10 mouse cellular contexts compared by ENCODE assay signal in the genomic region with DNA sequence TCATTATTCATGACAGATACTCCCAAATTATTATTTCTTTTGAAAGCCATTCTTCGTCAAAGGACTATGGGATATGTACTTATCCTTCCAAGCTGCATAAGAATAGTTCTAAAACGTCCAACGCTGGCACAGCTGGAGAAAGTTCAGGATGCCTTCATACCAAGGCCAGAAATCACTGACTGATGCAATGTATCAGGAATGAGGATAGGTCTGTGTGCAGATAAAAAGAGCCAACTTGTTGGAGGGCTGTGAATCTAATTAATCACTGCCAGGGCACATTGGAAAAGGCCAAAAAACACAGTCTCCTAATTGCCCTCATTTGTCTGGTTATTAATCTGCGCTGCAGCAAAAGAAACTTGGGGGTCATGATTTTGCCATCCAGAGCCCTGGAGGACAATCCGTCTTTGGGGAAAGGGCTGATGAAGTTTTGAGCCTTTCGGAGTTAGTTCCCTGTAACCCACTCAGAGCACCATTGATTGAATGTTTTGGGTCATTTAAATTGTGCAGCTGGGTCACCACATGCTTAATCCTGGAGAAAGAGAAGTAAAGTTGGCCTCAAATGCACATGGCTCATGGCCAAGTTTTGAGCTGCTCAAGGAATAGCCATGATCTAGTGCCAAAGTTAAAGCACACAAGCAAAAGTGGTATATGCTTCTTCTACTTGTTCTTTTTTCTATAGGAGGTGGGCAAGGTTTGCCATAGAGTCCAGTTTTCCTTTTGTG.
DNase-seq lines count a peak whose midpoint lies in the region; ATAC-seq lines count a peak whose summit lies in the region.
"Had no signal": no experiment of that assay in that cellular context is flagged by ENCODE, and none has a peak within 500 bp of the region (broad histone marks: within the 10 kb centered on the region; RNA-seq: fewer than 3 reads in every experiment).

No protein-coding gene starts in this region.

- 64% methylated on average over 6 of the region's 6 CpGs for WGBS in embryonic facial prominence, embryonic 14.5 days
- WGBS in embryonic facial prominence, embryonic 10.5 days, result 84% methylated on average over 6 of the region's 6 CpGs
- 53% methylated on average over 6 of the region's 6 CpGs for WGBS in limb, embryonic 15.5 days
- WGBS in intestine, embryonic 15.5 days, result 61% methylated on average over 6 of the region's 6 CpGs
- 72% methylated on average over 6 of the region's 6 CpGs for WGBS in neural tube, embryonic 15.5 days

- no peak overlapping the region; the same call in 1 of the 2 replicates for H3K27ac ChIP-seq in embryonic facial prominence, embryonic 14.5 days (replicated peaks; ENCODE audit: low read depth, low read length)
- no peak overlapping the region for H3K27ac ChIP-seq in embryonic facial prominence, embryonic 10.5 days (replicated peaks)
- H3K27ac ChIP-seq in limb, embryonic 15.5 days, result peak overlapping the region; percentile 17; the same call in 1 of the 2 replicates
- H3K27ac ChIP-seq in intestine, embryonic 15.5 days, result no peak overlapping the region
- H3K27ac ChIP-seq in neural tube, embryonic 15.5 days (replicated peaks), result no peak overlapping the region

- peak; percentile 84 for DNase-seq in embryonic facial prominence, embryonic 14.5 days (ENCODE audit: low spot score)
- DNase-seq in embryonic facial prominence, embryonic 10.5 days (ENCODE audit: low spot score), result no peak
- DNase-seq in kidney, postnatal 10 days, result peak; percentile 50
- DNase-seq in kidney, adult 11 months, result no peak
- peak; percentile 31 for DNase-seq in NIH3T3 (ENCODE audit: low read depth)
- DNase-seq: cerebellum, adult 9-11 months had no signal

- H3K4me1 ChIP-seq in embryonic facial prominence, embryonic 14.5 days (ENCODE audit: control insufficient read depth, insufficient read depth, low read length), result peaks cover 10% of the 10 kb centered on the region; the same call in 1 of the 2 replicates
- no peaks in the 10 kb centered on the region for H3K4me1 ChIP-seq in embryonic facial prominence, embryonic 10.5 days
- peaks cover 8% of the 10 kb centered on the region for H3K4me1 ChIP-seq in limb, embryonic 15.5 days
- H3K4me1 ChIP-seq in intestine, embryonic 15.5 days (replicated peaks), result no peaks in the 10 kb centered on the region
- no peaks in the 10 kb centered on the region for H3K4me1 ChIP-seq in neural tube, embryonic 15.5 days

- no peak overlapping the region for H3K9ac ChIP-seq in embryonic facial prominence, embryonic 14.5 days (ENCODE audit: low read depth, low read length)
- H3K9ac ChIP-seq in limb, embryonic 15.5 days, result no peak overlapping the region
- H3K9ac ChIP-seq in intestine, embryonic 15.5 days, result no peak overlapping the region
- no peak overlapping the region for H3K9ac ChIP-seq in neural tube, embryonic 15.5 days (replicated peaks)

- no peaks in the 10 kb centered on the region for H3K9me3 ChIP-seq in embryonic facial prominence, embryonic 14.5 days (ENCODE audit: control insufficient read depth, low read length)
- no peaks in the 10 kb centered on the region for H3K9me3 ChIP-seq in embryonic facial prominence, embryonic 10.5 days
- no peaks in the 10 kb centered on the region for H3K9me3 ChIP-seq in limb, embryonic 15.5 days
- no peaks in the 10 kb centered on the region for H3K9me3 ChIP-seq in intestine, embryonic 15.5 days
- H3K9me3 ChIP-seq in neural tube, embryonic 15.5 days (replicated peaks), result no peaks in the 10 kb centered on the region

- no peak for ATAC-seq in embryonic facial prominence, embryonic 14.5 days (ENCODE audit: low read depth)
- no peak for ATAC-seq in limb, embryonic 15.5 days (ENCODE audit: insufficient number of reproducible peaks, low FRiP score, low TSS enrichment, low read depth)
- no peak for ATAC-seq in intestine, embryonic 15.5 days
- ATAC-seq in neural tube, embryonic 15.5 days (ENCODE audit: low FRiP score), result no peak

- no peak overlapping the region for H3K4me2 ChIP-seq in embryonic facial prominence, embryonic 14.5 days (ENCODE audit: low read depth, low read length)
- no peak overlapping the region for H3K4me2 ChIP-seq in limb, embryonic 15.5 days
- H3K4me2 ChIP-seq in intestine, embryonic 15.5 days (replicated peaks), result no peak overlapping the region
- H3K4me2 ChIP-seq in neural tube, embryonic 15.5 days, result no peak overlapping the region
- H3K4me2 ChIP-seq: liver, embryonic 11.5 days had no signal

- no peak overlapping the region for H3K4me3 ChIP-seq in embryonic facial prominence, embryonic 14.5 days (ENCODE audit: low read depth, low read length)
- no peak overlapping the region for H3K4me3 ChIP-seq in embryonic facial prominence, embryonic 10.5 days
- H3K4me3 ChIP-seq in limb, embryonic 15.5 days, result no peak overlapping the region
- no peak overlapping the region for H3K4me3 ChIP-seq in intestine, embryonic 15.5 days (replicated peaks)
- H3K4me3 ChIP-seq in neural tube, embryonic 15.5 days (replicated peaks), result no peak overlapping the region

- H3K27me3 ChIP-seq in embryonic facial prominence, embryonic 14.5 days (replicated peaks; ENCODE audit: control insufficient read depth, insufficient read depth, low read length), result no peaks in the 10 kb centered on the region
- H3K27me3 ChIP-seq in embryonic facial prominence, embryonic 10.5 days (replicated peaks; ENCODE audit: low read depth, poor library complexity, severe bottlenecking), result no peaks in the 10 kb centered on the region
- no peaks in the 10 kb centered on the region for H3K27me3 ChIP-seq in limb, embryonic 15.5 days
- no peaks in the 10 kb centered on the region for H3K27me3 ChIP-seq in intestine, embryonic 15.5 days (replicated peaks)
- H3K27me3 ChIP-seq in neural tube, embryonic 15.5 days (replicated peaks), result no peaks in the 10 kb centered on the region

- H3K36me3 ChIP-seq in embryonic facial prominence, embryonic 14.5 days (ENCODE audit: control insufficient read depth, insufficient read depth, low read length), result no peaks in the 10 kb centered on the region
- H3K36me3 ChIP-seq in embryonic facial prominence, embryonic 10.5 days (replicated peaks), result no peaks in the 10 kb centered on the region
- no peaks in the 10 kb centered on the region for H3K36me3 ChIP-seq in limb, embryonic 15.5 days
- H3K36me3 ChIP-seq in intestine, embryonic 15.5 days, result no peaks in the 10 kb centered on the region
- no peaks in the 10 kb centered on the region for H3K36me3 ChIP-seq in neural tube, embryonic 15.5 days

Comparison
In these comparisons a context has a peak if more than half of its experiments do, and no peak if none do; other contexts are left out.
1. DNase-seq: peak in embryonic facial prominence, embryonic 14.5 days (single experiment), kidney, postnatal 10 days (single experiment) and NIH3T3 (single experiment); none in embryonic facial prominence, embryonic 10.5 days (single experiment) and kidney, adult 11 months (single experiment).